Mouse (Mus musculus): ENCODE results near the gene Ermard. TPM values are rescaled to one million over a fixed set of nuclear protein-coding genes. Genes with fewer than 3 reads are reported as not detected.
"Not testable (repeated sequence)": the region's sequence is repeated elsewhere in the genome, so short reads cannot be mapped to it uniquely, and the experiment has no call there.

Gene Ermard
- total and polyA plus RNA-seq, 2 experiments from 2014 or later, result 35.6 to 41.8 TPM

GRCm38 (mm10) chr17:15021503-15022220 lies 19.3 kb upstream of the Ermard start:
- H3K27ac ChIP-seq (ENCODE audit: low read depth); H3K4me2 ChIP-seq (ENCODE audit: low read depth, low read length); H3K4me1 ChIP-seq (ENCODE audit: control insufficient read depth, insufficient read depth); H3K9me3 ChIP-seq (replicated peaks; ENCODE audit: control insufficient read depth, low read length); DNase-seq (ENCODE audit: low spot score); ATAC-seq (ENCODE audit: insufficient read depth, low read depth); H3K36me3 ChIP-seq (replicated peaks; ENCODE audit: control insufficient read depth, insufficient read depth, low read length); H3K4me3 ChIP-seq (ENCODE audit: low read depth, low read length); H3K27me3 ChIP-seq (ENCODE audit: control insufficient read depth, insufficient read depth, low read length); H3K9ac ChIP-seq (replicated peaks; ENCODE audit: low read depth, low read length): not testable (repeated sequence)
- WGBS, result 89% methylated on average over 3 of the region's 3 CpGs

- ATAC-seq (ENCODE audit: insufficient read depth, low read depth), result peak; percentile 84
Measured at GRCm38 (mm10) chr17:15023878-15024492, 17.0 kb upstream of the Ermard start.

GRCm38 (mm10) chr17:15024502-15025193 lies 16.4 kb upstream of the Ermard start:
- H3K4me1 ChIP-seq (ENCODE audit: control insufficient read depth, insufficient read depth); H3K9me3 ChIP-seq (replicated peaks; ENCODE audit: control insufficient read depth, low read length); H3K27me3 ChIP-seq (ENCODE audit: control insufficient read depth, insufficient read depth, low read length); H3K36me3 ChIP-seq (replicated peaks; ENCODE audit: control insufficient read depth, insufficient read depth, low read length); H3K4me3 ChIP-seq (ENCODE audit: low read depth, low read length); H3K9ac ChIP-seq (replicated peaks; ENCODE audit: low read depth, low read length); H3K27ac ChIP-seq (ENCODE audit: low read depth); DNase-seq (ENCODE audit: low spot score); H3K4me2 ChIP-seq (ENCODE audit: low read depth, low read length): not testable (repeated sequence)
- no CpG with 5 or more reads among the region's 48 CpGs for WGBS
- ATAC-seq (ENCODE audit: insufficient read depth, low read depth), result peak; percentile 67

More at GRCm38 (mm10) chr17:15023878-15024492, 17.0 kb upstream of the Ermard start:
- not testable (repeated sequence) for H3K27ac ChIP-seq (ENCODE audit: low read depth); H3K4me1 ChIP-seq (ENCODE audit: control insufficient read depth, insufficient read depth); H3K9ac ChIP-seq (replicated peaks; ENCODE audit: low read depth, low read length); H3K27me3 ChIP-seq (ENCODE audit: control insufficient read depth, insufficient read depth, low read length); H3K36me3 ChIP-seq (replicated peaks; ENCODE audit: control insufficient read depth, insufficient read depth, low read length); H3K4me3 ChIP-seq (ENCODE audit: low read depth, low read length); DNase-seq (ENCODE audit: low spot score); H3K9me3 ChIP-seq (replicated peaks; ENCODE audit: control insufficient read depth, low read length); H3K4me2 ChIP-seq (ENCODE audit: low read depth, low read length)
- no CpG with 5 or more reads among the region's 97 CpGs for WGBS

- H3K4me3 ChIP-seq (ENCODE audit: low read depth, low read length); H3K9me3 ChIP-seq (replicated peaks; ENCODE audit: control insufficient read depth, low read length); H3K36me3 ChIP-seq (replicated peaks; ENCODE audit: control insufficient read depth, insufficient read depth, low read length); H3K4me2 ChIP-seq (ENCODE audit: low read depth, low read length); H3K9ac ChIP-seq (replicated peaks; ENCODE audit: low read depth, low read length); H3K4me1 ChIP-seq (ENCODE audit: control insufficient read depth, insufficient read depth); H3K27ac ChIP-seq (ENCODE audit: low read depth); ATAC-seq (ENCODE audit: insufficient read depth, low read depth); H3K27me3 ChIP-seq (ENCODE audit: control insufficient read depth, insufficient read depth, low read length); DNase-seq (ENCODE audit: low spot score): not testable (repeated sequence)
- WGBS, result no CpG with 5 or more reads among the region's 6 CpGs
Measured at GRCm38 (mm10) chr17:15025513-15025912, 15.5 kb upstream of the Ermard start.

GRCm38 (mm10) chr17:15031414-15031813 lies 9.6 kb upstream of the Ermard start:
- not testable (repeated sequence) for H3K4me3 ChIP-seq (ENCODE audit: low read depth, low read length); H3K36me3 ChIP-seq (replicated peaks; ENCODE audit: control insufficient read depth, insufficient read depth, low read length); H3K4me1 ChIP-seq (ENCODE audit: control insufficient read depth, insufficient read depth); DNase-seq (ENCODE audit: low spot score); H3K4me2 ChIP-seq (ENCODE audit: low read depth, low read length); H3K9ac ChIP-seq (replicated peaks; ENCODE audit: low read depth, low read length); ATAC-seq (ENCODE audit: insufficient read depth, low read depth); H3K9me3 ChIP-seq (replicated peaks; ENCODE audit: control insufficient read depth, low read length); H3K27me3 ChIP-seq (ENCODE audit: control insufficient read depth, insufficient read depth, low read length); H3K27ac ChIP-seq (ENCODE audit: low read depth)
- WGBS, result no CpG with 5 or more reads among the region's 4 CpGs

GRCm38 (mm10) chr17:15040455-15040854 lies 553 bp upstream of the Ermard start:
- not testable (repeated sequence) for H3K9me3 ChIP-seq (replicated peaks; ENCODE audit: control insufficient read depth, low read length); ATAC-seq (ENCODE audit: insufficient read depth, low read depth)
- whole genome bisulfite sequencing, result no CpG with 5 or more reads among the region's 3 CpGs

GRCm38 (mm10) chr17:15050338-15050737 lies 9.3 kb downstream of the Ermard start:
- not testable (repeated sequence) for H3K4me2 ChIP-seq (ENCODE audit: low read depth, low read length); H3K9ac ChIP-seq (replicated peaks; ENCODE audit: low read depth, low read length); H3K4me1 ChIP-seq (ENCODE audit: control insufficient read depth, insufficient read depth); H3K4me3 ChIP-seq (ENCODE audit: low read depth, low read length); H3K36me3 ChIP-seq (replicated peaks; ENCODE audit: control insufficient read depth, insufficient read depth, low read length); H3K27ac ChIP-seq (ENCODE audit: low read depth); ATAC-seq (ENCODE audit: insufficient read depth, low read depth); H3K9me3 ChIP-seq (replicated peaks; ENCODE audit: control insufficient read depth, low read length); H3K27me3 ChIP-seq (ENCODE audit: control insufficient read depth, insufficient read depth, low read length); DNase-seq (ENCODE audit: low spot score)
- WGBS, result no CpG with 5 or more reads among the region's 1 CpGs

More at GRCm38 (mm10) chr17:15040455-15040854, 553 bp upstream of the Ermard start:
- H3K4me1 ChIP-seq (ENCODE audit: control insufficient read depth, insufficient read depth); H3K27ac ChIP-seq (ENCODE audit: low read depth); H3K36me3 ChIP-seq (replicated peaks; ENCODE audit: control insufficient read depth, insufficient read depth, low read length); H3K4me2 ChIP-seq (ENCODE audit: low read depth, low read length); H3K4me3 ChIP-seq (ENCODE audit: low read depth, low read length); H3K27me3 ChIP-seq (ENCODE audit: control insufficient read depth, insufficient read depth, low read length); DNase-seq (ENCODE audit: low spot score); H3K9ac ChIP-seq (replicated peaks; ENCODE audit: low read depth, low read length): not testable (repeated sequence)

- not testable (repeated sequence) for H3K36me3 ChIP-seq (replicated peaks; ENCODE audit: control insufficient read depth, insufficient read depth, low read length); H3K9ac ChIP-seq (replicated peaks; ENCODE audit: low read depth, low read length); H3K9me3 ChIP-seq (replicated peaks; ENCODE audit: control insufficient read depth, low read length); H3K4me2 ChIP-seq (ENCODE audit: low read depth, low read length); H3K4me3 ChIP-seq (ENCODE audit: low read depth, low read length); H3K27me3 ChIP-seq (ENCODE audit: control insufficient read depth, insufficient read depth, low read length); DNase-seq (ENCODE audit: low spot score); H3K27ac ChIP-seq (ENCODE audit: low read depth); ATAC-seq (ENCODE audit: insufficient read depth, low read depth); H3K4me1 ChIP-seq (ENCODE audit: control insufficient read depth, insufficient read depth)
- 64% methylated on average over 1 of the region's 1 CpGs for WGBS
Measured at GRCm38 (mm10) chr17:15052766-15053165, 11.8 kb downstream of the Ermard start.
